Mouse (Mus musculus): ENCODE results near the gene Arfgap2.

Arfgap2 gene

GRCm38 (mm10) chr2:91312578-91313311 lies 48.0 kb downstream of the Arfgap2 start:
- peak; percentile 56 for DNase-seq

- DNase-seq = no peak
Observed at GRCm38 (mm10) chr2:91314184-91314583, 49.4 kb downstream of the Arfgap2 start.

DNA sequence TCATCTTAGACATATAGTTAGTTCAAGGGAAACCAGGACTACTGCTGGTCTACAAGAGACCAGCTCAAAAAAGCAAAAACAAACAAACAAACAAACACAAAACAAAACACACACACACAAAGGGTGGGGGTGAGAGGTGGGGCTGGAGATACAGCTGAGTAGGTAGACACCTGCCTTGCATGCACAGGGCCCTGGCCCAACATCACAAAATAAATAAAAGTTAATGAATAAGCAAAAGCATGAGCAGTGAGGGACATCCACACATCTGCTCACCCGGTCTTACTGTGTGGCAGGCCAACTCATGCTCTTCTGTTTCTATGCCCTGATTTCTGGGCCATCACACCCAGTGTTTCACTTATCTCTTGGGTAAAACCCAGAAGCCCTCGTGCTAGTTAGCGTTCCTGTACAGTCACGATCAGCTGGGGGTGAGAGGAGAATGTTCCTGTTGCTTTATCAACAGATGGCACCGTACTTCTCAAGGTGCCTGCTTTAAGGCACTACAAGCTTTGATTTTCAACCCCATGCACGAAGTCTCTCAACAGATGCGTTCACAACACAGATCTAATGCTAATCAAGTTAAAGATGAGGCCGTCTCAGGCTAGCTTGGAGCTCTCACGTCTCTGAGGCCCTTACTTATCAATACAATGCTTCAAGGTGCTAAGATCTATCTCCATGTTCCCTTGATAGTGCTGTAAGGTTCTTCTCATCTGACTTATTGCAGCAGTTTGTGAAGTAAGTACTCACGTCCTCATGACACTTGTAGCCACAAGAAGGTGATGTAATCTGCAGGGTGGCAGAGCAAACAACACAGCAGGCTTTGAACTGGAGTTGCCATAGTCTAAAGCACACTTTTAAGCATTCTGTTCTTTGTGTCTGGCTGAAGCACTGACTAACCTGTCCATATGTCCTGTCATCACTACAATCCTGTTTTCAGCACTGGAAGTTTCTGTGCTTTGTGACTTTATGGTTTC lies 56.1 kb downstream of the Arfgap2 start:
- no peak for DNase-seq

GRCm38 (mm10) chr2:91321923-91322322 lies 57.1 kb downstream of the Arfgap2 start:
- no peak for DNase-seq

DNA sequence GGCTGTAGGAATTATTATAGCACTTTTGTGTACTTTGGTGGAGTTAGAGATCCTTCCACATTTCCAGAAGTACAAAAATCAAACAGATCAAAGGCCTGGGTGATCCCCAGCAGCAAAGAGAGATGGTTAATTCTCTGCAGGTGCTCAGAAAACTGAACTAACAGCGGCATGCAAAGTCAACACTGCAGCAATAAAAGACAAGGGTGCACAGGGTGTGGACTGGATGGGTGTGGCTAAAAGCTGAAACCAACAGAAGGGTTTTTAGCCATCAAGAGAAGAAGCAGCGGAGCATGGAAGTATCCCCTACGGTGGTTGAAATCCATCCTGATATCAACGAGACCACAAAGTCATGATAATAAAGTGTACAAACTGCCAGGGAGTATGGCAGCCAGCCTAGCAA lies 57.7 kb downstream of the Arfgap2 start:
- no peak for DNase-seq

DNA sequence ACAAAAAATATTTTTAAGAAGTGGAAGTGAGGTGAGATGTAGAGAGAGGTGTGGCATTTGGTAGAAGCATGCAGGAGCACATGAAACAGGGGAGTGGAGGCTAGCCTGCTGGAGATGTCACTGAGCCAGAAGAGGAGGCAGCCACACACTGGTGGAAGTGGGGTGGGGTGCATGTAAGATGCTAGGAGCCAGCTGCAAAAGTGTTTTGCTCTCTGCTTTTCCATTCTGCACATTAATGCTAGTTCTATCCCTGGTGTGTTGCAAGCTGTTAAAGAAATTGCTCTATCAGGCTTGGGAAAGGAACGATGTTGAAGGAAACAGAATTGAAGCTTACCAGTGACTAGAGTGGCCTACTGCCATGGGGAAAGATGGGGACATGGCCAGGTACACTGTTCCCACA lies 59.6 kb downstream of the Arfgap2 start:
- DNase-seq = no peak

DNA sequence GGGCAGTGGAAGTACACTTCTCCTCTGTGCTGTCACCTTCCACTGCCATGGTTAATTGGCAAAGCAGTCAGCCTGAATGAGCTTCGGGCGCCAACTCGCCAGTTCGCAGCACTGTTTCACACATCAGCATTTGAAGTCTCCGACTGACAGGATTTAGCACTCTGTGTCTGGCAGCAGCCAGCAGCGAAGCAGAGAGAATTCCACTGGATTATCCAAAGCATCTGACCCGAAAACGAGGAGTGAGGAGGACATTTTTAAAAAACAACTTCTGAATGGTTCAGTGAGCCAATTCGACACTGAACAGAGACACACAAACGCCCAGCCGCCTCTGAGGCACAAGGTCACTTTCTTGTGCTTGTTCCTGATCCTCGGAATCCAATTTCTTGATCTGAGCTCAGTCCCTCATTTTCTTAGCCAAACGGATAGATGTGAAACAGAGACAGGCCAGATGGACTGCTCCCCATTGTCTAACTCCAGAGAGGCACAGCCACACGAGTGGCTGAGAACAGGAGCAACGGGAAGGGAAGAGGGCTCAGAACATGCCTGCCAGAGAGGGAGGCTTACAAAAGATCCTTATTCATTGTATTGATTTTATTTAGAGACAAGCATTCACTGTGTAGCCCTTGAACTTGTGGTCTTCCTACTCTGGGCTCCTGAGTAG lies 60.1 kb downstream of the Arfgap2 start:
- peak; percentile 74 for DNase-seq
